28 mouse cellular contexts compared by ENCODE assay signal in the genomic region with DNA sequence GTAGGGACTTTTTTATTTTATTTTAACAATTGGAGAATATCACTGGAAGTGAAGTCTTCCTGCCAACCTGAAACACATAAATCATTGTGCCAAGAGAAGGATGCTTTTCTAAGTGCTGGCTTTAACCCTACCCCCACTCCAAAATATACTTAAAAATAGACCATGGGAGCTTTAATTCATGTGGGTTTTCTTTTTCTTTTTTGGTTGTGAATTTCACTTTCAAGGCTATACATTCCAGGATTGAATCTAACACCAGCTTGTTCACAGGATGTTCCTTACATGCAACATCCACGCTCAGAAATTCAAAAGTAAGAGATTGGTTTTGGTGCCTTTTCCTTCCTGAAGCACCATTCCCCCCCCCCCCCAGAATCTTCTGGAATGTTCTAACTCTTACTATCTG.
"Had no signal": no experiment of that assay in that cellular context is flagged by ENCODE, and none has a peak within 500 bp of the region (broad histone marks: within the 10 kb centered on the region; RNA-seq: fewer than 3 reads in every experiment).

No protein-coding gene starts in this region.

- H3K27me3 ChIP-seq: heart, embryonic 12.5 days; hindbrain, embryonic 12.5 days; intestine, embryonic 15.5 days; limb, embryonic 12.5 days; liver, embryonic 13.5 days; liver, embryonic 15.5 days had no signal

- H3K36me3 ChIP-seq: heart, embryonic 10.5 days; heart, embryonic 12.5 days; hindbrain, embryonic 10.5 days; hindbrain, embryonic 12.5 days; intestine, embryonic 15.5 days; limb, embryonic 10.5 days; limb, embryonic 12.5 days; liver, embryonic 13.5 days; liver, embryonic 15.5 days had no signal

- H3K4me2 ChIP-seq: heart, embryonic 12.5 days; hindbrain, embryonic 12.5 days; hindbrain, embryonic 14.5 days; intestine, embryonic 15.5 days; limb, embryonic 12.5 days; liver, embryonic 11.5 days; liver, embryonic 13.5 days; liver, embryonic 15.5 days had no signal

- DNase-seq: gastrocnemius, adult 2 months; gastrocnemius, postnatal 10 days; gastrocnemius, postnatal 25 days; heart, adult 18-20 months; heart, postnatal 10 days; heart, postnatal 4 days; kidney, adult 18-20 months; kidney, adult 8-10 months; kidney, postnatal 10 days; kidney, postnatal 25 days; kidney, postnatal 4 days; layer of hippocampus, adult 9-11 months; liver; liver, embryonic 13.5 days; liver, postnatal 0 days had no signal

- H3K4me3 ChIP-seq: gastrocnemius, adult 2 months; heart, embryonic 10.5 days; heart, embryonic 12.5 days; hindbrain, embryonic 10.5 days; hindbrain, embryonic 12.5 days; intestine, embryonic 15.5 days; limb, embryonic 10.5 days; limb, embryonic 12.5 days; liver, embryonic 13.5 days; liver, embryonic 15.5 days had no signal

- ATAC-seq: hindbrain, embryonic 16.5 days; inflammation-experienced regulatory T-cells, adult 6 months; intestine, embryonic 15.5 days; intestine, postnatal 0 days; liver, postnatal 0 days had no signal

- H3K9me3 ChIP-seq: heart, embryonic 10.5 days; heart, embryonic 12.5 days; hindbrain, embryonic 10.5 days; hindbrain, embryonic 12.5 days; intestine, embryonic 15.5 days; limb, embryonic 10.5 days; limb, embryonic 12.5 days; liver, embryonic 13.5 days; liver, embryonic 15.5 days had no signal

- H3K4me1 ChIP-seq: hindbrain, embryonic 10.5 days; hindbrain, embryonic 12.5 days; intestine, embryonic 15.5 days; limb, embryonic 10.5 days; limb, embryonic 12.5 days; liver, embryonic 13.5 days; liver, embryonic 15.5 days had no signal

- H3K9ac ChIP-seq: heart, embryonic 12.5 days; hindbrain, embryonic 12.5 days; hindbrain, embryonic 14.5 days; intestine, embryonic 15.5 days; limb, embryonic 12.5 days; liver, embryonic 13.5 days; liver, embryonic 15.5 days; liver, postnatal 0 days had no signal

- H3K27ac ChIP-seq: gastrocnemius, adult 2 months; heart, embryonic 10.5 days; hindbrain, embryonic 10.5 days; hindbrain, embryonic 12.5 days; hindbrain, embryonic 14.5 days; intestine, embryonic 15.5 days; limb, embryonic 10.5 days; limb, embryonic 12.5 days; liver, embryonic 13.5 days; liver, embryonic 15.5 days had no signal
